Mouse (Mus musculus): ENCODE data around the gene Zfp655. TPM values are rescaled to one million over a fixed set of nuclear protein-coding genes. Genes with fewer than 3 reads are reported as not detected.
A peak's percentile ranks its signal among the peaks of the same experiment; 100 is the strongest.
"Not testable (repeated sequence)": the region's sequence is repeated elsewhere in the genome, so short reads cannot be mapped to it uniquely, and the experiment has no call there.

The Zfp655 gene
- polyA plus RNA-seq, 1 experiment = 21.7 TPM

DNA sequence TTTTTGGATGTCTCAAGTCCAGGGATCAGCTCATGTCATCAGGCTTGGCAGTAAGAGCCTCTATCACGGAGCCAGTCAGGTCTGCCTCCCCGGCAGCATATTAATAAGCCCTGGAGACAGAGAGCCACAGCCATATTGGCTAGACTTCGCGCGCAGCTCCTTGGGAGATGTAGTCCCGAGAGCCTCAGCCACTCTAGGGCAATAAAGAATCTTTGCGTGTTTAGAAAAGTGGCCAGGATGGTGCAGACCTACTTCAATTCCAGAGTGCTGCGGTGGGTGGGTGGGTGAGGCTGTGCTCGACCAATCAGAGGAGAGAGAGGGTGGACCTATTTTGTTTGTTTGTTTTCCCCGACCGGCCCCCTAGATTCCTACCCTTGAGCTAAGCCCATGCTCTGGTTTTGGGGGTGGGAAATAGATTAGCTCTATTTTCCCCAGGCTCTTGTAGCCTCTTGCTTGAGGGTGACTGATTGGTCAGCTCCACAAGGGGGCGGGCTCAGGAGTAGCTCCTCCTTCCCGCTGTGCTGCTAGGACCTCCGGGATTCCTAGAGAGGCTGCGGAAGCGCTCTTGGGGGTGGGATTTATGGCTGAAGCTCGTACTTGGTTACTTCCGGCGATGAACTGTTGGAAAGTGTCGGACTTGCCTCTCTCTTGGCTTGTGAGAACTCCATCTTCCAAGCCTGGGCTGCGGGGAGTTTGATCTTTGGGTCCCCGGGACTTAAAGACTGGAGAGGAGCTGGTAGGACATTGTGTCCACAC is 27.4 kb upstream of the Zfp655 start, which contains the start of gene Zkscan5:
TSS of gene Zkscan5 (plus strand) at position 627 of the 756 bp plus-strand sequence.
- TF ChIP-seq CTCF (IDR thresholded peaks at IDR 0.05; ENCODE audit: extremely low read depth, insufficient read depth, low read length) = no peak
- peak; percentile 92 for TF ChIP-seq POLR2A (IDR thresholded peaks at IDR 0.05; ENCODE audit: extremely low read depth, insufficient read depth, low read length)
- H3K27ac ChIP-seq (ENCODE audit: insufficient read depth, low read length) = peak within 1 kb of the TSS; percentile 61
- H3K4me3 ChIP-seq (ENCODE audit: insufficient read depth, low read length) = peak within 1 kb of the TSS; percentile 64
- H3K4me1 ChIP-seq (ENCODE audit: control insufficient read depth, insufficient read depth, low read length) = peaks cover 3% of the 10 kb centered on the region; the same call in 1 of the 2 replicates

DNA sequence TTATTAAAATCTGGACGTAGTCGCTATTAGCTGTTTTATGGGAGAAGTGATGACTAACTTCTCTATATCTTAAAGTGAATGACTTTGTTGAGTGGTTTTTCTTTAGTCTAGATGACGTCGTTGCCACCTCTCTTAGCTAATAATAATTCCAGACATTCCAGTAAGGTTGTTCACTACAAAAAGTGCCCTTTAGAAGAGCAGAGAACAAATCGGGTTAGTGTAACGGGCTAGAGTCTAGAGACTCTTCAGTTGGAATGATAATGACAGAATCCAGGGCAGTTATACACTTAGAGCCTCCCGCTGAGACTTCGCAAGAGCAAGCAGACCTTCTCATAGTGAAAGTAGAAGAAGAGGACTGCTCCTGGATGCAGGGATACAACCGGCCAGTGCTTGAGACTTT is 26.5 kb upstream of the Zfp655 start:
- TF ChIP-seq CTCF (IDR thresholded peaks at IDR 0.05; ENCODE audit: extremely low read depth, insufficient read depth, low read length) = no peak
- no peak for TF ChIP-seq POLR2A (IDR thresholded peaks at IDR 0.05; ENCODE audit: extremely low read depth, insufficient read depth, low read length)
- Histone ChIP-seq H3K27ac (ENCODE audit: insufficient read depth, low read length) (no peak overlapping the region), H3K4me1 (ENCODE audit: control insufficient read depth, insufficient read depth, low read length) (peaks cover 3% of the 10 kb centered on the region; the same call in 1 of the 2 replicates), H3K4me3 (ENCODE audit: insufficient read depth, low read length) (peak overlapping the region; percentile 64; the same call in 1 of the 2 replicates)

DNA sequence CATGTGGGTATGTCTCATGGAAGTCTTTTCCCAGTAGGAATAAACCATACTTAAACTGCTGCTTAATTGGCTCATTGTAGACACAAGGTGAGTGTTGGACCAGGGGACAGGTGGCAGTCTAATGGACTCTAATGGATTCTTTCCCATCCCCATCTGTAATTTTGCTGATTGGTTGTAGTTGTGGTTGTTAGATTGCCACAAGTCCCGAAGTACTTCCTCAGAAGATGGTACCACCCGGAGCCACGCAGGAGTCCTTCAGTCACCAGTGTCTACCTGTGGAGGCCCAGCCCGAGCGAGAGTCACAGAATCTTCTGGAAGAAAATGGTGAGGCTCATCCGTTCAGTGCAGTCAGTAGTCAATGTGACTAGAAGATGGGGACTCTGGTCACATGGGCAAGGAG is 24.1 kb upstream of the Zfp655 start:
- no peaks in the 10 kb centered on the region for H3K4me1 ChIP-seq (ENCODE audit: control insufficient read depth, insufficient read depth, low read length)
- no peak overlapping the region for H3K27ac ChIP-seq (ENCODE audit: insufficient read depth, low read length)
- H3K4me3 ChIP-seq (ENCODE audit: insufficient read depth, low read length) = no peak overlapping the region
- TF ChIP-seq POLR2A (IDR thresholded peaks at IDR 0.05; ENCODE audit: extremely low read depth, insufficient read depth, low read length) (no peak), CTCF (IDR thresholded peaks at IDR 0.05; ENCODE audit: extremely low read depth, insufficient read depth, low read length) (no peak)

DNA sequence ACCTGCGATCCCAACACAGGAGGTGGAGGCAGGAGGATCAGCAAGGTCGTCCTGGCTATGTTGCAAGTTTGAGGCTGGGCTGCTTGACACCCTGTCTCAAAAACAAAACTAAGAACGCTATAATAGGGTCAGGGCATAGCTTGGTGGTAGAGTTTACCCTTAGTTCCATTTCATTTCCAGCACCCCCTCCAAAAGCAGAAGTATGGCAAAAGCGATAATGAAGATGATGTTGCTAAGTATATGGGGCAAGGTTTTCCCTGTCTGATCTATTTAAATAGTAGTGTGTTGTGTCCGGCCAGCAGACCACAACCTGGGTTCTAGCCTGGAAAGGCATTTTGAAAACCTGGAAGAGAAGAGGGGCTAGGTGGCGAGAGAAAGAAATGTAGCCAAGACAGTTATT is 23.6 kb upstream of the Zfp655 start:
- Histone ChIP-seq H3K4me1 (ENCODE audit: control insufficient read depth, insufficient read depth, low read length) (no peaks in the 10 kb centered on the region), H3K4me3 (ENCODE audit: insufficient read depth, low read length) (no peak overlapping the region), H3K27ac (ENCODE audit: insufficient read depth, low read length) (no peak overlapping the region)
- no peak for TF ChIP-seq POLR2A (IDR thresholded peaks at IDR 0.05; ENCODE audit: extremely low read depth, insufficient read depth, low read length)
- no peak for TF ChIP-seq CTCF (IDR thresholded peaks at IDR 0.05; ENCODE audit: extremely low read depth, insufficient read depth, low read length)

DNA sequence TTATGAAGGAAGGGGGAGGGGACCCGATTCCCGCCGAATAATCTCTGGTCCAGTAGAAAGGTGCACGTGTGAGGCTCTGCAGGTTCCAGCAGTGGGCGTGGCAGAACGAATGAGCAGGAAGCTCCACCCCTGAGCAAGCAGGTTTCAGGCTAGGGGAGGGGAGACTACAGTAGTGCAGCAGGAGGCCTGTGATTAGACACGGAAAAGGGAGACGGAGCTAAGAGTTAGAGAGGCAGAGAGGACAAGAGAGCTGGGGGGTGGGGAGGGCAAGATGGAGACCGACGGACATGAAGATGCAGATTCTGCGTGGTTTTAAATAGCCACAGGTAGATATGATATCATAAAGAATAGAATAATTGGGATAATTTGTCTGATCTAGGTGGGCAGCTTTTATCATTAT is 23.1 kb upstream of the Zfp655 start:
- H3K27ac ChIP-seq (ENCODE audit: insufficient read depth, low read length); H3K4me1 ChIP-seq (ENCODE audit: control insufficient read depth, insufficient read depth, low read length); H3K4me3 ChIP-seq (ENCODE audit: insufficient read depth, low read length): not testable (repeated sequence)

DNA sequence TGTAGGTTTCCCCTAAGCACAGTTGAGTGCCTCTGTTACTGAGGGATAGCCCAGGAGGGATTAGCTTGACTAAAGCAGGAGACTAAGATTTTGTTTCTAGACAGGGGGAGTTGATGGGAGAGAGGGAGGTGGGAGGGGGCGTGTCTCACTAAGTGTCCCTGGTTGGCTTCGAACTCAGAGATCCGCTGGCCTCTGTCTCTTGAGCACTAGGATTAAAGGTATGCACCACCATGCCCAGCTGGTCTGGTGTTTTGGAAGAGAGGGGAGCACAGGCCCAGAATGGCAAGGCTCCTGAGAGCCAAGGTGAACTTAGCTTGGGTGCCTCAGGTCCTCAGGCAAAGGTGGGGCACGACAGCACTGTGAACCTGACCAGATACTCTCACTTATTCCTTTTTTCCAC is 20.2 kb upstream of the Zfp655 start:
- no peaks in the 10 kb centered on the region for H3K4me1 ChIP-seq (ENCODE audit: control insufficient read depth, insufficient read depth, low read length)
- TF ChIP-seq CTCF (IDR thresholded peaks at IDR 0.05; ENCODE audit: extremely low read depth, insufficient read depth, low read length) (no peak), POLR2A (IDR thresholded peaks at IDR 0.05; ENCODE audit: extremely low read depth, insufficient read depth, low read length) (no peak)
- H3K27ac ChIP-seq (ENCODE audit: insufficient read depth, low read length) = no peak overlapping the region
- no peak overlapping the region for H3K4me3 ChIP-seq (ENCODE audit: insufficient read depth, low read length)

DNA sequence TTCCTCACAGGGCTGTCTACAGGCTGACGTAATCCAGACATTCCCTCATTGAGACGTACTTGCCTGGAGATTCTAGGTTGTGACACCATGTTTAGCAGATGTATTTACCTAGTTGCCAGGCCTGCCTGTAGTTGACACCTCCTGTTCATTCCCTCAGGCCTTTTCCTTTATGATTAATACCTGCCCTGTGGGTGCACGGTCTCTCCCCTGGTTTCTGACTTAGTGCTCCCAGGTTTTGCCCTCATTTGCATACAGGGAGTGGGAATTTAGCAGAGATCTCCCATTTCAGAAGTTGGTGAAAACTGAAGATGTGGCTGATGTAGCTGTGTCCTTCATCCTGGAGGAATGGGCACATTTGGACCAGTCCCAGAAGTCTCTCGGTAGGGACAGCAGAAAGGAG is 19.3 kb upstream of the Zfp655 start:
- Histone ChIP-seq H3K27ac (ENCODE audit: insufficient read depth, low read length) (no peak overlapping the region), H3K4me1 (ENCODE audit: control insufficient read depth, insufficient read depth, low read length) (no peaks in the 10 kb centered on the region), H3K4me3 (ENCODE audit: insufficient read depth, low read length) (no peak overlapping the region)
- no peak for TF ChIP-seq POLR2A (IDR thresholded peaks at IDR 0.05; ENCODE audit: extremely low read depth, insufficient read depth, low read length)
- no peak for TF ChIP-seq CTCF (IDR thresholded peaks at IDR 0.05; ENCODE audit: extremely low read depth, insufficient read depth, low read length)

DNA sequence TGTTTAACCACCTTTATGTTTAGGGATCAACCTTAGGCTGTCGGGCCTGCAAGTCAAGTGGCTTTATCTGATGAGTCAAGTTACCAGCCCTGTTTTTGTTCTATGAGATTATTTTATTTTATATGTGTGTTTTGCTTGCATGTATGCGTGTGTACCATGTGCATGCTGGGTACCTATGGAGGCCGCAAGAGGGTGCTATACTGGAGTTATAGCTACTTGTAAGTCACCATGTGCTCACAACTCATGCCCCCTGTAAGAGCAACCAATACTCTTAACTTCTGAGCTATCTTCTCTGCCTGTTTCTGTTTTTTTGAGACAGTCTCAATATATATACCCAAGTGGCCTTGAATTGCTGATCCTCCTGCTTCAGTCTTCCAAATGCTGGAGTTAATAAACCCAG is 18.0 kb upstream of the Zfp655 start:
- TF ChIP-seq POLR2A (IDR thresholded peaks at IDR 0.05; ENCODE audit: extremely low read depth, insufficient read depth, low read length) = no peak
- TF ChIP-seq CTCF (IDR thresholded peaks at IDR 0.05; ENCODE audit: extremely low read depth, insufficient read depth, low read length) = no peak
- Histone ChIP-seq H3K4me1 (ENCODE audit: control insufficient read depth, insufficient read depth, low read length) (no peaks in the 10 kb centered on the region), H3K27ac (ENCODE audit: insufficient read depth, low read length) (no peak overlapping the region), H3K4me3 (ENCODE audit: insufficient read depth, low read length) (no peak overlapping the region)

DNA sequence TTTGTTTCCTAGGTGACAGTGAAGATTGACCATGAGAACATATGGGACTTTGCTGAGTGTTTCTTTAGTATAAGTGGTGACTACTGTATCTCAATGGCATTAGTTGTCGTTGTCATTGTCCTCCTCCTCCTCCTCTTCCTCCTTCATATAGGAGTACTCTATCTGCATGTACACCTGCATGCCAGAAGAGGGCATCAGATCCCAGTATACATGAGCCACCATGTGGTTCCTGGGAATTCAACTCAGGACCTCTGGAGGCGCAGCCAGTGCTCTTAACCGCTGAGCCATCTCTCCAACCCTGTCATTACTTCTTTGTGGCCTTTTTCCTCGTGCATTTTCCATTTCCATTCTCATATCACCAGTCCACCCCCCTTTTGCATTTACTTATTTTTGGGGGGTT is 16.8 kb upstream of the Zfp655 start:
- no peak overlapping the region for H3K4me3 ChIP-seq (ENCODE audit: insufficient read depth, low read length)
- TF ChIP-seq CTCF (IDR thresholded peaks at IDR 0.05; ENCODE audit: extremely low read depth, insufficient read depth, low read length) = no peak
- TF ChIP-seq POLR2A (IDR thresholded peaks at IDR 0.05; ENCODE audit: extremely low read depth, insufficient read depth, low read length) = no peak
- no peak overlapping the region for H3K27ac ChIP-seq (ENCODE audit: insufficient read depth, low read length)
- no peaks in the 10 kb centered on the region for H3K4me1 ChIP-seq (ENCODE audit: control insufficient read depth, insufficient read depth, low read length)

DNA sequence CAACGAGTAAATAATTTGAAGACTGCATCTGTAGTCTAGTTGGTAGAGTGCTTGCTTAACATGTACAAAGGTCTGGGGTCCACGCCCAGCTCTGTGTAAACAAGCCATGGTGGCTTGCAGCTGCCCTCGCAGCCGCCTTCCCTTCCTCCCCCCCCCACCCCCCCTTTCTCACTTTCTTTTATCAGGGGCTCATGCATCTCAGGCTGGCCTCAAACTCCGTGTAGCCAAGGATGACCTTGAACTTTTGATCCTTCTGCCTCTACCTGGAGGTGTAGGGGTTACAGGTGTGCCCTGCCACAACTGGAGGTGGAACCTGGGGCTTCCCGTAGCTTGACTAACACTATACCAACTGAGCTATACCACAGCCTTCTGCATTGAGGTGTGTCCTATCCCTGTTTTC is 13.8 kb upstream of the Zfp655 start:
- Histone ChIP-seq H3K4me3 (ENCODE audit: insufficient read depth, low read length) (no peak overlapping the region), H3K4me1 (ENCODE audit: control insufficient read depth, insufficient read depth, low read length) (no peaks in the 10 kb centered on the region), H3K27ac (ENCODE audit: insufficient read depth, low read length) (no peak overlapping the region)
- no peak for TF ChIP-seq POLR2A (IDR thresholded peaks at IDR 0.05; ENCODE audit: extremely low read depth, insufficient read depth, low read length)
- no peak for TF ChIP-seq CTCF (IDR thresholded peaks at IDR 0.05; ENCODE audit: extremely low read depth, insufficient read depth, low read length)

Measured in cortical plate, adult 2 months (tissue).